Mouse (Mus musculus) embryonic fibroblast, embryonic 13.5 days (primary cell): ENCODE measurements around the gene Mpp3.

ENCODE experiments used
- CTCF ChIP-seq: IDR thresholded peaks from 2 replicates; pipeline ENCODE4 v1.5.1; 2011; ENCODE audit warnings: mild to moderate bottlenecking, control low read depth, low read length, moderate library complexity, borderline replicate concordance; ENCODE audit not compliant: insufficient read depth
- POLR2A ChIP-seq: IDR thresholded peaks from 2 replicates; pipeline ENCODE4 v1.6.1; 2011; ENCODE audit warnings: low read depth, mild to moderate bottlenecking, control low read depth, low read length, moderate library complexity

- TF ChIP-seq CTCF, result no peak
- TF ChIP-seq POLR2A, result no peak
Observed at GRCm38 (mm10) chr11:102042971-102043370, 14.7 kb upstream of the Mpp3 start.
